Mouse (Mus musculus): ENCODE measurements around the gene Lurap1l.

DNA sequence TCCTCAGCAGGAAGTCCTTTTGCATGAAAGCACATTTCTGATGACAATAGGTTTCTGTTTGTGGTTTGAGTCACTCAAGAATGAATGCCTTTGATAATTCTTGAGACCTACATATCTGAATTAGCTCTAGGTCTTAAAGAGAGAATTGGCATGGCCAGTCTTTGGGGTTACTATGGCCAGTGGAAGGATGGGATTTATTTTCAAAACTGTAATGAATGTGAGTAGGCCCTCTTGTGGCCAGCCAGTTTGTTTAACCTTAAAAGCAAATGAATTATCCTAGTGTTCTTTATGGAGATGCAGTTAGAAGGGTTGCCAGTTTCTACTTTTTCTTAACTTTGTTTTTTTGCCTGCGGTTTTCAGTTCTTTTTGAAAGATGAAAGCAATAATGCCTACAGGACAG is 42.2 kb downstream of the Lurap1l start:
- TF ChIP-seq POLR2A (IDR thresholded peaks at IDR 0.05; ENCODE audit: control insufficient read depth, extremely low read depth, insufficient read depth, low read length, poor library complexity), result no peak
- TF ChIP-seq CTCF (IDR thresholded peaks at IDR 0.05; ENCODE audit: borderline replicate concordance, control insufficient read depth, extremely low read depth, insufficient read depth, low read length, poor library complexity), result no peak
